Mouse (Mus musculus) heart, embryonic 16.5 days (tissue): ENCODE results near the gene Dock8. TPM values are rescaled to one million over a fixed set of nuclear protein-coding genes. Genes with fewer than 3 reads are reported as not detected.

Source experiments
- ATAC-seq: fragments of 200-750 bp; cut with Nextera tagmentation; replicated peaks from 2 replicates; pipeline ENCODE4 v1.8.0; 2017; ENCODE audit warnings: moderate number of reproducible peaks; ENCODE audit not compliant: insufficient read depth, low FRiP score; ENCODE audit errors: extremely low read depth
- H3K27ac ChIP-seq: fragments of 300-500 bp; sonication (generic); 2 replicates; pipeline ENCODE4 v1.5.1; 2014; ENCODE audit warnings: mild to moderate bottlenecking, low read length, control low read depth, moderate library complexity
- H3K27me3 ChIP-seq: fragments of 300-500 bp; sonication (generic); 2 replicates; pipeline ENCODE4 v1.6.1; 2014; ENCODE audit warnings: low read length, mixed read lengths; ENCODE audit not compliant: control insufficient read depth, insufficient read depth
- H3K36me3 ChIP-seq: fragments of 300-500 bp; sonication (generic); 2 replicates; pipeline ENCODE4 v1.6.1; 2014; ENCODE audit not compliant: control insufficient read depth, insufficient read depth
- H3K4me1 ChIP-seq: fragments of 300-500 bp; sonication (generic); 2 replicates; pipeline ENCODE4 v1.6.1; 2014; ENCODE audit warnings: low read length, mixed read lengths; ENCODE audit not compliant: control insufficient read depth, insufficient read depth
- H3K4me2 ChIP-seq: fragments of 300-500 bp; sonication (generic); 2 replicates; pipeline ENCODE4 v1.6.1; 2014; ENCODE audit warnings: low read depth, mild to moderate bottlenecking, control low read depth, low read length
- H3K4me3 ChIP-seq: fragments of 300-500 bp; sonication (generic); 2 replicates; pipeline ENCODE4 v1.5.1; 2014; ENCODE audit warnings: mild to moderate bottlenecking, control low read depth, low read length
- H3K9ac ChIP-seq: fragments of 300-500 bp; sonication (generic); 2 replicates; pipeline ENCODE4 v1.6.1; 2014; ENCODE audit warnings: low read length, control low read depth
- H3K9me3 ChIP-seq: fragments of 300-500 bp; sonication (generic); replicated peaks from 2 replicates; pipeline ENCODE4 v1.6.1; 2016; ENCODE audit warnings: low read length; ENCODE audit not compliant: control insufficient read depth
- WGBS: fragments of 180-500 bp; shearing (Covaris S2); extraction: QIAGEN DNeasy Blood & Tissue Kit; methylation state at CpG from one replicate; pipeline ENCODE4 v1.1.7; 2014; 5-methylcytosine and 5-hydroxymethylcytosine counted together
- polyA plus RNA-seq: library from polyadenylated mRNA; unstranded; fragments of >200 nt; fragmentation: Nextera tagmentation; extraction: Ambion mirVana; gene quantifications from 2 replicates; pipeline ENCODE4 v1.2.1, GENCODE M21; 2015

The Dock8 gene
- polyA plus RNA-seq, 1 experiment from 2014 or later, result 8.3 TPM

- no peak overlapping the region for H3K9ac ChIP-seq
- no peaks in the 10 kb centered on the region for H3K4me1 ChIP-seq
- no peaks in the 10 kb centered on the region for H3K36me3 ChIP-seq
- no peak overlapping the region for H3K4me2 ChIP-seq
- whole genome bisulfite sequencing, result 64% methylated on average over 3 of the region's 3 CpGs
- no peak overlapping the region for H3K4me3 ChIP-seq
- no peaks in the 10 kb centered on the region for H3K9me3 ChIP-seq
- no peak for ATAC-seq
- no peaks in the 10 kb centered on the region for H3K27me3 ChIP-seq
- no peak overlapping the region for H3K27ac ChIP-seq
Observed at GRCm38 (mm10) chr19:25044057-25044456, 44.7 kb downstream of the Dock8 start.

DNA sequence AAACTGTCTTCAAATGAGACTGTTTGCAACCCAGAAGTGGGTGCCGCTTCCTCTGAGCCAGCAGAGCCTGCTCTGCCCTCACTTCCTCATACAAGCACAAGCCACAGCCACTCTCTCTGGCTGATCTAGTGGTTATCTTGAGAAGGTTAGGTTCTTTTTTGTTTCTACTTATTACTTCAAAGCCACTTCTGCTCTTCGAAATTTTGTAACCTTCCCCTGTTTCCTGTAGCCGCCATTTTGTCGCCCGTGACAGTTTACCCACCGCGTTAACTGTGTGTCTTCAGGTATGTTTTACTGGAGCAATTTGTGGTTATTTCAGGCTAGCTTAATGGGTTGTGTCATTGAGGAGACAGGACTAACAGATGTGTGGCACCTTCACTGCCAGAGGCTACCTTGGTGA is 53.0 kb downstream of the Dock8 start:
- 83% methylated on average over 7 of the region's 7 CpGs for WGBS
- 0 out of 2 replicates have a peak, but pooled peaks have one; percentile 14 for ATAC-seq
- peak overlapping the region; percentile 37 for H3K4me3 ChIP-seq
- no peak overlapping the region for H3K4me2 ChIP-seq
- peak overlapping the region; percentile 10; the same call in 1 of the 2 replicates for H3K9ac ChIP-seq
- H3K36me3 ChIP-seq, result no peaks in the 10 kb centered on the region
- H3K27me3 ChIP-seq, result no peaks in the 10 kb centered on the region
- H3K9me3 ChIP-seq, result no peaks in the 10 kb centered on the region
- H3K4me1 ChIP-seq, result peaks cover 4% of the 10 kb centered on the region
- H3K27ac ChIP-seq, result peak overlapping the region; percentile 41

GRCm38 (mm10) chr19:25053152-25053551 is 53.8 kb downstream of the Dock8 start:
- H3K9ac ChIP-seq, result no peak overlapping the region
- H3K36me3 ChIP-seq, result no peaks in the 10 kb centered on the region
- H3K9me3 ChIP-seq, result no peaks in the 10 kb centered on the region
- ATAC-seq, result no peak
- peak overlapping the region; percentile 37 for H3K4me3 ChIP-seq
- 61% methylated on average over 7 of the region's 7 CpGs for WGBS
- H3K27me3 ChIP-seq, result no peaks in the 10 kb centered on the region
- 0 out of 2 replicates have a peak overlapping the region, but pooled peaks have one; percentile 13 for H3K4me2 ChIP-seq
- H3K4me1 ChIP-seq, result peaks cover 4% of the 10 kb centered on the region
- peak overlapping the region; percentile 41; the same call in 1 of the 2 replicates for H3K27ac ChIP-seq

GRCm38 (mm10) chr19:25055025-25055424 is 55.7 kb downstream of the Dock8 start:
- Histone ChIP-seq H3K4me1 (peaks cover 8% of the 10 kb centered on the region), H3K9me3 (no peaks in the 10 kb centered on the region), H3K27me3 (no peaks in the 10 kb centered on the region), H3K4me3 (no peak overlapping the region), H3K36me3 (no peaks in the 10 kb centered on the region), H3K27ac (no peak overlapping the region), H3K4me2 (no peak overlapping the region), H3K9ac (no peak overlapping the region)
- WGBS, result 87% methylated on average over 7 of the region's 7 CpGs
- no peak for ATAC-seq

GRCm38 (mm10) chr19:25055559-25055958 is 56.2 kb downstream of the Dock8 start:
- H3K9ac ChIP-seq, result no peak overlapping the region
- H3K9me3 ChIP-seq, result no peaks in the 10 kb centered on the region
- no peak overlapping the region for H3K4me3 ChIP-seq
- peaks cover 10% of the 10 kb centered on the region for H3K4me1 ChIP-seq
- no peak overlapping the region for H3K27ac ChIP-seq
- 86% methylated on average over 7 of the region's 7 CpGs for WGBS
- ATAC-seq, result no peak
- H3K27me3 ChIP-seq, result no peaks in the 10 kb centered on the region
- H3K36me3 ChIP-seq, result no peaks in the 10 kb centered on the region
- H3K4me2 ChIP-seq, result no peak overlapping the region

DNA sequence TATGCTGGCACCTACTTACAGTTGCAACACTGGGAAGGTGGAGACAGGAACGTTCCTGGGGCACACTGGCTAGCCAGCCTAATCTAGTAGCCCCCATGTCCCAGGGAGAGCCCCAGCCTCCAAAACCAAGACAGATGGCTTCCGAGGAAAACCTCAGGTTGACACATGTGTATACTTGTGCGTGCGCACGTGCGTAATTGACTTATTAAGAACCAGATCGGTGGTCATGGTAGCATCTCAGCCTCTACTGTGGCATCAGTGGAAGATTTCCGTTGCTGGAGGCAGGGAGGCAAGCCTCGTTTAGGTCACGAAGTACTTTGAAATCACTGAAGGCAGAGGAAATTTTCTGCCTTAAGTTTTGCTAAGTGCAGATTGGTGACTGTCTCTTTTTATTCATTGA is 56.9 kb downstream of the Dock8 start:
- no peaks in the 10 kb centered on the region for H3K27me3 ChIP-seq
- no peak for ATAC-seq
- no peaks in the 10 kb centered on the region for H3K9me3 ChIP-seq
- no peaks in the 10 kb centered on the region for H3K36me3 ChIP-seq
- no peak overlapping the region for H3K9ac ChIP-seq
- 84% methylated on average over 10 of the region's 10 CpGs for WGBS
- H3K4me2 ChIP-seq, result no peak overlapping the region
- no peak overlapping the region for H3K4me3 ChIP-seq
- H3K27ac ChIP-seq, result no peak overlapping the region
- peaks cover 10% of the 10 kb centered on the region for H3K4me1 ChIP-seq

- Histone ChIP-seq H3K4me2 (no peak overlapping the region), H3K9me3 (no peaks in the 10 kb centered on the region), H3K4me1 (peaks cover 10% of the 10 kb centered on the region), H3K27me3 (no peaks in the 10 kb centered on the region), H3K9ac (no peak overlapping the region), H3K27ac (no peak overlapping the region), H3K4me3 (no peak overlapping the region), H3K36me3 (no peaks in the 10 kb centered on the region)
- no peak for ATAC-seq
- WGBS, result 89% methylated on average over 8 of the region's 8 CpGs
Observed at GRCm38 (mm10) chr19:25057826-25058225, 58.5 kb downstream of the Dock8 start.

DNA sequence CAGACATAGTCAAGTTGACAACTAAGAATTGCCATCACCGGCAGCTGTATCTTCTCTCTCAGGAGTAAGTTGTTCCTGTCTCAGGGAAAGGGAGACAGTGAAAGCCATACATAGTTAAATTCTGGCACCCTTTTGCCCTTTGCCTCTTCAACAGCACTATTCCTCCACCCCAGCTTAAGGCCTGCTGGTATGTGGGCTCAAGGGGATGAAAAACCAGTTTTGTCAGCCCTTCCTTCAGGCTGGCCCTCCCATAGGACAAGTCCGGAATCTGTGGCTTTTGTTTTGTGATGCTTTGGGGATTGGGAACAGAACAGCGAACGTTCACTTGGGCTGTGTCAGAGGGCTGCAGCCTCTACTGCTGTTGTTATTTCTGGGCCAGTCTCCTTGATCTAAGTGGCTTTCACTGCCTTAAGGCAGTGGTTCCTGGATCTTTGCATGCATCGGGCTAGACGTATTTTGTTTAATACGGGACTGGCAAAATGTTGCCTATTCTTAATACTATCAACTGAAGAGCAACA is 60.6 kb downstream of the Dock8 start:
- Histone ChIP-seq H3K27ac (no peak overlapping the region), H3K4me3 (no peak overlapping the region), H3K9ac (no peak overlapping the region), H3K36me3 (no peaks in the 10 kb centered on the region), H3K9me3 (no peaks in the 10 kb centered on the region), H3K4me2 (peak overlapping the region; percentile 54), H3K4me1 (peaks cover 10% of the 10 kb centered on the region), H3K27me3 (no peaks in the 10 kb centered on the region)
- no peak for ATAC-seq
- WGBS, result 63% methylated on average over 7 of the region's 7 CpGs

DNA sequence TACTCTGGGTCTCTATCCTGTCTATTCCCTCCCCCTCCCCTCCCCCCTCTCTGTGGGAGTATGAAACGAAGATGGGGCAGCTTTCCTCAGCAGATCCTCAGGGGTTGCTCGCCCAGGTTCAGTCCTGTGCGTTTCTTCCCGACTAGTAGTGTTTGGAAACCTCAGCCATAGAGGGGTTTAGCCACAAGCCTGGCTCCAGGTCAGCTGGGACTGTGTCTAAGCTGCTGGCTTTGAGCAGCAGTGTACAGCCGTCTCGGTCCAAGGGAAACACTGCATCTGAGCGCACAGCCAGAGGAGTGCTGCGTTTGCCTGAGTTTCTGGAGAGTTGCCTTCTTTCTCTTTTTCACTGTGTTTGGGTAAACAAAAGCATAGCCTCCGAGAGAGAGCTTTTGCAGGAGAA is 61.0 kb downstream of the Dock8 start:
- no peak overlapping the region for H3K27ac ChIP-seq
- peak; percentile 58; the same call in 1 of the 2 replicates for ATAC-seq
- no peaks in the 10 kb centered on the region for H3K27me3 ChIP-seq
- H3K4me1 ChIP-seq, result peaks cover 10% of the 10 kb centered on the region
- peak overlapping the region; percentile 0; the same call in 1 of the 2 replicates for H3K4me3 ChIP-seq
- WGBS, result 42% methylated on average over 9 of the region's 9 CpGs
- H3K9ac ChIP-seq, result 0 out of 2 replicates have a peak overlapping the region, but pooled peaks have one; percentile 22
- H3K9me3 ChIP-seq, result no peaks in the 10 kb centered on the region
- no peaks in the 10 kb centered on the region for H3K36me3 ChIP-seq
- peak overlapping the region; percentile 54 for H3K4me2 ChIP-seq
